Mouse (Mus musculus) R1 (cell line): ENCODE results near the gene Hsd3b4.
"Not testable (repeated sequence)": the region's sequence is repeated elsewhere in the genome, so short reads cannot be mapped to it uniquely, and the experiment has no call there.

ENCODE experiments used
- DNase-seq: peaks from one replicate; pipeline ENCODE4 v3.0.0-alpha.2; 2018; ENCODE audit warnings: low read depth, low spot score

The Hsd3b4 gene

DNA sequence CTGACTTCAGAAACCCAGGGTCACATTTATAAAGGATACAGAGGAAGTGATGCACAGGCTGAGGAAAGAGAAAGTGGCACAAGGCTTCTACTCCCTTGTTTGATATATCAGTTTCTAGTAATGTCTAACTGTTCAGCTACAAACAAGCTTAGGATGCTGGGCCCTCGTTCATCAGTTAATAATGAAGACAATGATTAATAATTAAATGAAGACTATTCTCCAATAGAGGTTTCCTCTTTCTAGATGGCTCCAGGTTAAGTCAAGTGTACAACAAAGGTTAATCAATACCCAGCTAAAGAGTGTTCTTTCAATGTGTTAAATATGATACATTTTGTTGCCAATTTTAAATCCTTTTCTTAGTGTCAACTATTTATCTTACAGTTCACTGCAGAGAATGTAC lies at the start of gene Hsd3b4:
Gene Hsd3b4, minus strand, starts transcription at position 101 of the 400 bp plus-strand sequence.
- DNase-seq: not testable (repeated sequence)

DNA sequence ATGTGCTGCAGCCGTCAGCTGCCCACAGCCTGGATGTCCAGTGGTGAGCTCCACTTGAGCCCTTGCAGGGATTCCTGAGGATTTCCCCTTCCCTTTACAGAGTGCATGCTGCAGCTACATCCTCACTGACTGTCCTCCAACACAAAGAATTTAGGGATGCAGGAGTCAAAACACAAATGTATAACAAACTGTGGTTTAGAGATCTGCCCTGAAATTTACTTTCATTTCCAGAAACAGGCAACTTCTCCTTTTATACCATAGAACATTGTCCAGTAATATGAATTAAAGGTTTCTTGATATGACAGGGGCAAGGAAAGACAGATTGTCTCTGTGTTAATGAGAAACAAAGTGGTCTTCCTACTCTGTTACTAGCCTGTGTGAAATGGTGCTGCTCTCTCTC lies 40.5 kb upstream of the Hsd3b4 start:
- not testable (repeated sequence) for DNase-seq

- not testable (repeated sequence) for DNase-seq
Measured at GRCm38 (mm10) chr3:98550215-98550614, 39.9 kb upstream of the Hsd3b4 start.

DNA sequence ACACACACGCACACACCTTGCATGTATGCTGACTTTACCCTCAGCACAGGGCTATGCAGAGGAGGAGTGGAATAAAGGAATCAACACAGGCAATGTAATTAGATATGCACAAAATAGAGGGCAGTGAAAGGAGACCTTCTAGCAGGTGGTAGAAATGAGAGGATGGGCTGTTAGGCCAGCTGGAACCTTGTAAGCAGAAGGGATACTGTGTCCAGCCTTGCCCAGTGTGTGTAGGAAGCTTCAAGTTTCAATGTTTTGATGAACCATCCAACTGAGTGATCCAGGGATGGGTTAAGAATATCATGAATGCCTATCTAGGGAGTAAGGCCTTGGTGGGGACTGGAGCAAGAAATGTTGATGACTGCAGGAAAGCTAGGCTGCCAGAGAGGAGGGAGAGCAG lies 38.2 kb upstream of the Hsd3b4 start:
- not testable (repeated sequence) for DNase-seq

DNA sequence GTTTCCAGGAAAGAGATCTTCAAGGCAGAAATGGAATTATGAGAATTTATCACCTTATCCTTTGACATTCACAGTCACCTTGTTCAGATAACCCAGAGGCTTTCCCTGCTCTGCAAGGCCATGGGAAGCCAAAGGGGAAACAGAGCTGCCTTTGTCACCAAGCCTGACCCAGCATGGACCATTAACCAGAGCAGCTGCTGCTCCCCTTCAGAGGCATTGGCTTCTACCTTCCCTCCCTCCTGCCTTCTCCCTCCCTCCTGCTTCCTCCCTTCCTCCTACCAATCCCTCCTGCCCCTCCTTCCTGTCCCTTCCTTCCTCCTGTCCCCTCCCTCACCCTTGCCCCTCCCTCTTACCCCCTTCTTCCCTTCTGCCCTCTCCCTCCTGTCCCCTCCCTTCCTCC lies 37.3 kb upstream of the Hsd3b4 start:
- DNase-seq: not testable (repeated sequence)

GRCm38 (mm10) chr3:98524978-98525377 lies 14.7 kb upstream of the Hsd3b4 start:
- not testable (repeated sequence) for DNase-seq

DNA sequence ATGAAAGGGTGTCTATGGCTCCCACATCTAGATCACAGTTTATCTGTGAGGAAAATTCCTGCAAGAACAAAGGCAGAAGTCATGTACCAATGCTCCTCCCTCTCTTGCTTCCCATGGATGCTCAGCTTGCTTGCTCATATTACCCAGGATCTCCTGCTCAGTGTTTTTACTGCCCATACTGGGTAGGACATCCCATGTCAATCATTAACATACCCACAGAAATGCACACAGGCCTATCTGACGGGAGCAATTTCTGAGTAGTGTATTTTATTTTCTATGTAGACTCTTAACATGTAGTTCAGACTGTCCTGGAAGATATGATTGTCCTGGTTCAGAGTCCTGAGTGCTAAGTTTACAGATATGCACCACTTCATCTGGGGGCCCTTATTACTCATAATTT lies 14.2 kb upstream of the Hsd3b4 start:
- not testable (repeated sequence) for DNase-seq

DNA sequence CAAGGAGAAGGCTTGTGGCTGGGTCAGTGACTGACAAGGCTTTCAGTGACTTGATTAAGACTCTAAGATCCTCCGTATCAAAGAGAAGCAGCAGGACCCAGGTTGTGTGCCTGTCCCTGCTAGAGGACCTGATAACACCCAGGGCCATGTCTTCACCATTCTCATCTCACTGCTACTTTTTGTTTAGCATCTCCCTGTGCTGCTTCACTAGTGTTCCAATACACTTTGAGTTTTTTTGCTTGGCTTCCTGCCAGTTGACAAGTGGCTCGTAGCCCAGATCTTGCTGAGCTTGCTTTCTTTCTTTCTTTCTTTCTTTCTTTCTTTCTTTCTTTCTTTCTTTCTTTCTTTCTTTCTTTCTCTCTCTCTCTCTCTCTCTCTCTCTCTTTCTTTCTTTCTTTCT lies 12.5 kb upstream of the Hsd3b4 start:
- DNase-seq: not testable (repeated sequence)

DNA sequence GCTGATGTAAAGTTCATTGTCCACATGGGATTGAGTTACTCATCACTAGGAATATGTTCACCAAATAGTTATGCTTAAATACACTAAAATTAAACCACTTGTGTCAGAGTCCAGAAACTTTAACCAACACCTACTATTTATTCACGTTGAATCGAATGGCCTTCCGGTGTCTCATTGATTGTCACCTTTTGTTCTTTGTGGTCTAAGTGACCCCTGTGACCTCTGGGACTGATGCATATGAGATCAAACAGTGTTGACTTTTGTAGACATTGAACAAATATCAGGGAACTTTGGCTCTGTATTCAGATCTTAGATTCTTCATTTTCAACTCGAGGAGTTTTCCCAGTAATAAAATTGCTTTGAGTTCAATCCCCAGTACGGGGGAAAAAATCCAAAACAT lies 3.1 kb downstream of the Hsd3b4 start:
- DNase-seq: not testable (repeated sequence)

- DNase-seq: not testable (repeated sequence)
Measured at GRCm38 (mm10) chr3:98497401-98497800, 12.9 kb downstream of the Hsd3b4 start.

DNA sequence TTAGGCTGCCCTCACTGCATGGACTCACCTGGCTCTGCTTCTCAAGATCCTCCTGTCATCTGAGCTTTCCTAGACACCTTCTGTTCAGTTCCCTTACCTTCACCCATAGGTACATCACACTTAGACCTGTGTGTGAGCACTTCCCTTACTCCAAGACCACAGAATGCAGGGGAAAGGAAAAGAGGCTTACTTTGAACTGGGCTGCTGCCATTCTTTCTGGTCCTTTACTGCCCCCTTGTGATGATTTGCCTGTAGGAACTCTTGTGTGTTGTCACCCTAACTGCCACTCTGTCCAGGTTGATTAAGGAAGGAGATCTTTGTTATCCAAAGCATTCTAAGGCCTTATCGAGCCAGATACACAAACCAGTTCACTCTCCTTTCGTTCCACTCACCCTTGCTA lies 13.6 kb downstream of the Hsd3b4 start:
- DNase-seq: not testable (repeated sequence)

- DNase-seq: not testable (repeated sequence)
Measured at GRCm38 (mm10) chr3:98495055-98495454, 15.3 kb downstream of the Hsd3b4 start.

- not testable (repeated sequence) for DNase-seq
Measured at GRCm38 (mm10) chr3:98494184-98494583, 16.1 kb downstream of the Hsd3b4 start.

DNA sequence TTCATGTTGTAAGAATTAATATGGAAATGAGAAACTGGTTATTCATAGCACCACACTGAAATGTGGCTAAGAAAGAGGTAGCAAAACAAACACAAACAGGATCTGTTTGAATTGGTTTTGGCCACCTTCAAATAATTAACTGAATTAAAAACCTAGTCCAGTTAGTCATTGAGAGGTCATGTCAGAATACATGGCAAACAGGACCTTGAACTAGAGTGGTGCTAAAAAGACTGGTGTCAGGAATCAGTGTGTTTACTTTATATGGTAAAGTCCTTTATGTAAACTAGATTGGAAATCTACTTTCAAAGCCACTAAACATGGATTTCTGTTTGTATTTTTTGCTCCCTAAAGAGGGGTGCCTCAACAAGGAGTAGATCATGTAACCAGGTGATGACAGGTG lies 38.8 kb downstream of the Hsd3b4 start:
- DNase-seq: not testable (repeated sequence)

- not testable (repeated sequence) for DNase-seq
Measured at GRCm38 (mm10) chr3:98471057-98471456, 39.3 kb downstream of the Hsd3b4 start.

GRCm38 (mm10) chr3:98469323-98469722 lies 41.0 kb downstream of the Hsd3b4 start:
- DNase-seq: not testable (repeated sequence)

DNA sequence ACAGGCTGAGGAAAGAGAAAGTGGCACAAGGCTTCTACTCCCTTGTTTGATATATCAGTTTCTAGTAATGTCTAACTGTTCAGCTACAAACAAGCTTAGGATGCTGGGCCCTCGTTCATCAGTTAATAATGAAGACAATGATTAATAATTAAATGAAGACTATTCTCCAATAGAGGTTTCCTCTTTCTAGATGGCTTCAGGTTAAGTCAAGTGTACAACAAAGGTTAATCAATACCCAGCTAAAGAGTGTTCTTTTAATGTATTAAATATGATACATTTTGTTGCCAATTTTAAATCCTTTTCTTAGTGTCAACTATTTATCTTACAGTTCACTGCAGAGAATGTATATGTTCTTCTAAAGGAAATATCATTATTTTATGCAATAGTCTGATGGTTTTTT lies 53.3 kb downstream of the Hsd3b4 start, which contains the start of gene Gm4450:
Gene Gm4450, minus strand, starts transcription at position 101 of the 400 bp plus-strand sequence.
- not testable (repeated sequence) for DNase-seq

DNA sequence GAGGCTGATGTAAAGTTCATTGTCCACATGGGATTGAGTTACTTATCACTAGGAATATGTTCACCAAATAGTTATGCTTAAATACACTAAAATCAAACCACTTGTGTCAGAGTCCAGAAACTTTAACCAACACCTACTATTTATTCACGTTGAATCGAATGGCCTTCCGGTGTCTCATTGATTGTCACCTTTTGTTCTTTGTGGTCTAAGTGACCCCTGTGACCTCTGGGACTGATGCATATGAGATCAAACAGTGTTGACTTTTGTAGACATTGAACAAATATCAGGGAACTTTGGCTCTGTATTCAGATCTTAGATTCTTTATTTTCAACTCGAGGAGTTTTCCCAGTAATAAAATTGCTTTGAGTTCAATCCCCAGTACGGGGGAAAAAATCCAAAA lies 56.5 kb downstream of the Hsd3b4 start:
- DNase-seq: not testable (repeated sequence)
